Mouse (Mus musculus) forebrain, embryonic 14.5 days (tissue): ENCODE data around the gene Ppp3cb. TPM values are rescaled to one million over a fixed set of nuclear protein-coding genes. Genes with fewer than 3 reads are reported as not detected.

ENCODE experiments used
- ATAC-seq: fragments of 200-750 bp; cut with Nextera tagmentation; 2 replicates; pipeline ENCODE4 v1.8.0; 2017; ENCODE audit warnings: mild to moderate bottlenecking, moderate library complexity
- DNase-seq: peaks from one replicate; pipeline ENCODE4 v3.0.0-alpha.2; 2015; ENCODE audit warnings: low spot score
- H3K27ac ChIP-seq: fragments of 300-500 bp; sonication (generic); 2 replicates; pipeline ENCODE4 v1.5.1; 2014; ENCODE audit warnings: low read depth, mild to moderate bottlenecking, control low read depth, low read length, moderate library complexity
- H3K27me3 ChIP-seq: fragments of 300-500 bp; sonication (generic); replicated peaks from 2 replicates; pipeline ENCODE4 v1.6.1; 2014; ENCODE audit warnings: low read length, control low read depth, mixed read lengths; ENCODE audit not compliant: control insufficient read depth, insufficient read depth
- H3K36me3 ChIP-seq: fragments of 300-500 bp; sonication (generic); 2 replicates; pipeline ENCODE4 v1.6.1; 2014; ENCODE audit warnings: low read length, control low read depth; ENCODE audit not compliant: control insufficient read depth, insufficient read depth
- H3K4me1 ChIP-seq: fragments of 300-500 bp; sonication (generic); 2 replicates; pipeline ENCODE4 v1.6.1; 2014; ENCODE audit warnings: antibody characterized with exemption, low read length, control low read depth; ENCODE audit not compliant: control insufficient read depth, insufficient read depth
- H3K4me2 ChIP-seq: fragments of 300-500 bp; sonication (generic); 2 replicates; pipeline ENCODE4 v1.6.1; 2014; ENCODE audit warnings: mild to moderate bottlenecking, control low read depth, low read length
- H3K4me3 ChIP-seq: fragments of 300-500 bp; sonication (generic); 2 replicates; pipeline ENCODE4 v1.5.1; 2014; ENCODE audit warnings: low read depth, low read length, control low read depth
- H3K9ac ChIP-seq: fragments of 300-500 bp; sonication (generic); 2 replicates; pipeline ENCODE4 v1.6.1; 2014; ENCODE audit warnings: mild to moderate bottlenecking, low read length, control low read depth, moderate library complexity
- H3K9me3 ChIP-seq: fragments of 300-500 bp; sonication (generic); replicated peaks from 2 replicates; pipeline ENCODE4 v1.6.1; 2016; ENCODE audit warnings: low read length, control low read depth, mixed read lengths; ENCODE audit not compliant: control insufficient read depth
- WGBS: fragments of 180-500 bp; shearing (Covaris S2); extraction: QIAGEN DNeasy Blood & Tissue Kit; methylation state at CpG from one replicate; pipeline ENCODE4 v1.1.7; 2014; 5-methylcytosine and 5-hydroxymethylcytosine counted together
- polyA plus RNA-seq: library from polyadenylated mRNA; unstranded; fragments of >200 nt; fragmentation: Nextera tagmentation; extraction: Ambion mirVana; gene quantifications from 2 replicates; pipeline ENCODE4 v1.2.1, GENCODE M21; 2014

The Ppp3cb gene
- polyA plus RNA-seq, 1 experiment from 2014 or later: 83.5 TPM

GRCm38 (mm10) chr14:20496603-20497002 lies 49.8 kb downstream of the Ppp3cb start, which contains the start of gene Mss51:
TSS of gene Mss51 (minus strand) at chr14:20496901.
- no peaks in the 10 kb centered on the region for H3K9me3 ChIP-seq
- H3K4me3 ChIP-seq: no peak within 1 kb of the TSS
- 43% methylated on average over 2 of the region's 2 CpGs for WGBS
- no peaks in the 10 kb centered on the region for H3K27me3 ChIP-seq
- DNase-seq (no peak), ATAC-seq (no peak)
- peaks cover 40% of the 10 kb centered on the region for H3K36me3 ChIP-seq
- no peak within 1 kb of the TSS for H3K9ac ChIP-seq
- H3K27ac ChIP-seq: no peak within 1 kb of the TSS
- no peak within 1 kb of the TSS for H3K4me2 ChIP-seq
- no peaks in the 10 kb centered on the region for H3K4me1 ChIP-seq

GRCm38 (mm10) chr14:20486031-20486430 lies 60.3 kb downstream of the Ppp3cb start:
- DNase-seq: no peak
- 95% methylated on average over 5 of the region's 5 CpGs for WGBS
- H3K36me3 ChIP-seq: peaks cover 26% of the 10 kb centered on the region

GRCm38 (mm10) chr14:20482051-20482751 lies 64.2 kb downstream of the Ppp3cb start:
- peaks cover 4% of the 10 kb centered on the region for H3K4me1 ChIP-seq
- H3K9me3 ChIP-seq: no peaks in the 10 kb centered on the region
- no peak overlapping the region for H3K9ac ChIP-seq
- H3K27me3 ChIP-seq: no peaks in the 10 kb centered on the region
- peaks cover 19% of the 10 kb centered on the region for H3K36me3 ChIP-seq
- no peak overlapping the region for H3K27ac ChIP-seq
- ATAC-seq (no peak), DNase-seq (no peak)
- no peak overlapping the region for H3K4me3 ChIP-seq
- 92% methylated on average over 7 of the region's 7 CpGs for WGBS
- no peak overlapping the region for H3K4me2 ChIP-seq

More at GRCm38 (mm10) chr14:20486031-20486430, 60.3 kb downstream of the Ppp3cb start:
- Histone ChIP-seq H3K4me3 (no peak overlapping the region), H3K9me3 (no peaks in the 10 kb centered on the region), H3K27ac (no peak overlapping the region), H3K9ac (no peak overlapping the region), H3K4me2 (no peak overlapping the region), H3K27me3 (no peaks in the 10 kb centered on the region), H3K4me1 (no peaks in the 10 kb centered on the region)
- no peak for ATAC-seq

- no peak overlapping the region for H3K9ac ChIP-seq
- 18% methylated on average over 5 of the region's 5 CpGs for WGBS
- peaks cover 15% of the 10 kb centered on the region for H3K36me3 ChIP-seq
- H3K4me2 ChIP-seq: no peak overlapping the region
- DNase-seq: no peak
- peaks cover 4% of the 10 kb centered on the region for H3K4me1 ChIP-seq
- H3K27me3 ChIP-seq: no peaks in the 10 kb centered on the region
- no peak for ATAC-seq
- no peaks in the 10 kb centered on the region for H3K9me3 ChIP-seq
- H3K27ac ChIP-seq: no peak overlapping the region
- no peak overlapping the region for H3K4me3 ChIP-seq
These were observed 65.2 kb downstream of the Ppp3cb start for GRCm38 (mm10) chr14:20481211-20481610.

GRCm38 (mm10) chr14:20480195-20480579 lies 66.2 kb downstream of the Ppp3cb start:
- H3K4me2 ChIP-seq: peak overlapping the region; percentile 90
- H3K9me3 ChIP-seq: no peaks in the 10 kb centered on the region
- H3K36me3 ChIP-seq: peaks cover 12% of the 10 kb centered on the region
- H3K4me1 ChIP-seq: peaks cover 4% of the 10 kb centered on the region
- peak overlapping the region; percentile 59 for H3K4me3 ChIP-seq
- ATAC-seq (no peak; the same call in 1 of the 2 replicates), DNase-seq (no peak)
- no peaks in the 10 kb centered on the region for H3K27me3 ChIP-seq
- no peak overlapping the region for H3K27ac ChIP-seq
- 64% methylated on average over 1 of the region's 1 CpGs for WGBS
- H3K9ac ChIP-seq: peak overlapping the region; percentile 69

- no peak within 1 kb of the TSS for H3K27ac ChIP-seq
- DNase-seq: peak; percentile 61
These were observed 66.8 kb downstream of the Ppp3cb start, which contains the start of gene Anxa7 for GRCm38 (mm10) chr14:20479291-20480194. TSS of gene Anxa7 (minus strand) at chr14:20480133.

GRCm38 (mm10) chr14:20478801-20479200 lies 67.6 kb downstream of the Ppp3cb start:
- Histone ChIP-seq H3K36me3 (peaks cover 3% of the 10 kb centered on the region; the same call in 1 of the 2 replicates), H3K27me3 (no peaks in the 10 kb centered on the region), H3K9me3 (no peaks in the 10 kb centered on the region), H3K4me1 (peaks cover 4% of the 10 kb centered on the region), H3K9ac (no peak overlapping the region), H3K27ac (no peak overlapping the region), H3K4me2 (peak overlapping the region; percentile 90), H3K4me3 (peak overlapping the region; percentile 59; the same call in 1 of the 2 replicates)
- ATAC-seq (no peak), DNase-seq (no peak)
- 29% methylated on average over 7 of the region's 7 CpGs for WGBS

More at GRCm38 (mm10) chr14:20479291-20480194, 66.8 kb downstream of the Ppp3cb start, which contains the start of gene Anxa7:
- Histone ChIP-seq H3K4me2 (peak within 1 kb of the TSS; percentile 90), H3K9ac (peak within 1 kb of the TSS; percentile 69), H3K4me1 (peaks cover 4% of the 10 kb centered on the region), H3K9me3 (no peaks in the 10 kb centered on the region), H3K36me3 (peaks cover 6% of the 10 kb centered on the region), H3K27me3 (no peaks in the 10 kb centered on the region), H3K4me3 (peak within 1 kb of the TSS; percentile 59)
- ATAC-seq: peak; percentile 85
- WGBS: 1% methylated on average over 48 of the region's 48 CpGs

- Histone ChIP-seq H3K27me3 (no peaks in the 10 kb centered on the region), H3K4me2 (no peak overlapping the region), H3K9ac (no peak overlapping the region), H3K4me3 (no peak overlapping the region), H3K36me3 (peaks cover 3% of the 10 kb centered on the region; the same call in 1 of the 2 replicates), H3K4me1 (peaks cover 4% of the 10 kb centered on the region), H3K27ac (no peak overlapping the region), H3K9me3 (no peaks in the 10 kb centered on the region)
- no peak for DNase-seq
- 62% methylated on average over 3 of the region's 3 CpGs for WGBS
- ATAC-seq: no peak
These were observed 68.0 kb downstream of the Ppp3cb start for GRCm38 (mm10) chr14:20478385-20478784.
